Mouse (Mus musculus) heart, adult 8-10 months (tissue): ENCODE data around the gene Hs3st4. TPM values are rescaled to one million over a fixed set of nuclear protein-coding genes. Genes with fewer than 3 reads are reported as not detected.

Experiments used
- DNase-seq: peaks from one replicate; pipeline ENCODE4 v3.0.0; 2022; ENCODE audit warnings: low spot score
- total RNA-seq, 4 experiments: library from RNA; stranded (reverse); gene quantifications; 2 replicates each; pipeline ENCODE4 v1.2.4; 2022

Gene Hs3st4
- total RNA-seq, 4 experiments from 2014 or later, result 0.09 to 0.11 TPM; not detected in 2

- no peak for DNase-seq
Observed at GRCm38 (mm10) chr7:124347218-124348017, 364.7 kb downstream of the Hs3st4 start.

GRCm38 (mm10) chr7:124354035-124354434 is 371.4 kb downstream of the Hs3st4 start:
- no peak for DNase-seq

- DNase-seq, result no peak
Observed at GRCm38 (mm10) chr7:124358068-124358467, 375.4 kb downstream of the Hs3st4 start.

GRCm38 (mm10) chr7:124359836-124360235 is 377.2 kb downstream of the Hs3st4 start:
- no peak for DNase-seq

- no peak for DNase-seq
Observed at GRCm38 (mm10) chr7:124372297-124372696, 389.6 kb downstream of the Hs3st4 start.

- DNase-seq, result no peak
Observed at GRCm38 (mm10) chr7:124372697-124373096, 390.0 kb downstream of the Hs3st4 start.

GRCm38 (mm10) chr7:124383489-124383888 is 400.8 kb downstream of the Hs3st4 start:
- no peak for DNase-seq

- no peak for DNase-seq
Observed at GRCm38 (mm10) chr7:124399184-124399583, 416.5 kb downstream of the Hs3st4 start.

- no peak for DNase-seq
Observed at GRCm38 (mm10) chr7:124426951-124427350, 444.3 kb downstream of the Hs3st4 start.
